Mouse (Mus musculus): ENCODE measurements around the gene Myh6. TPM values are rescaled to one million over a fixed set of nuclear protein-coding genes. Genes with fewer than 3 reads are reported as not detected.
"Not testable (repeated sequence)": the region's sequence is repeated elsewhere in the genome, so short reads cannot be mapped to it uniquely, and the experiment has no call there.

Gene Myh6
- polyA plus RNA-seq, 1 experiment from 2014 or later: 4.7 TPM

DNA sequence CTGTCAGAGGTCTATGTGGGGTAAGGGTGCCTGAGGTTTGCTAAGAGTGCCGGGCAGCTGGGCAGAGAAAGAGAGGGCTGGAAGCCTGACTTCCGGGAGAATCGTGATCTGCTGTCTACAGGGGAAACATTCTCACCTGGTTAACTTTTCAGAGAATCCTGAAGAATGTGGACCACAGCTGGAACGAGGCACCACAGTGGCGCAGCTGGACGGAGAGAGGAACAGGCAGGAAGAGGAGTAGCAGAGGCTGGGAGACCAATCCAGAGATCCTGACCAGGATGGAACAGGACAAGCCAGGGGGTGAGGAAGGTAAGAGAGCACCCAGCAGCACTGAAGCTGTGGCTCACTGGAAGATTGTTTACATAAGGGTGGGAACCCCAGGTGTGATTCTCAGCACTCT lies 1.1 kb downstream of the Myh6 start:
- WGBS: 78% methylated on average over 6 of the region's 6 CpGs
- no peak overlapping the region for H3K27ac ChIP-seq (ENCODE audit: low read depth, low read length)
- ATAC-seq (ENCODE audit: insufficient read depth, low FRiP score, low TSS enrichment): no peak

DNA sequence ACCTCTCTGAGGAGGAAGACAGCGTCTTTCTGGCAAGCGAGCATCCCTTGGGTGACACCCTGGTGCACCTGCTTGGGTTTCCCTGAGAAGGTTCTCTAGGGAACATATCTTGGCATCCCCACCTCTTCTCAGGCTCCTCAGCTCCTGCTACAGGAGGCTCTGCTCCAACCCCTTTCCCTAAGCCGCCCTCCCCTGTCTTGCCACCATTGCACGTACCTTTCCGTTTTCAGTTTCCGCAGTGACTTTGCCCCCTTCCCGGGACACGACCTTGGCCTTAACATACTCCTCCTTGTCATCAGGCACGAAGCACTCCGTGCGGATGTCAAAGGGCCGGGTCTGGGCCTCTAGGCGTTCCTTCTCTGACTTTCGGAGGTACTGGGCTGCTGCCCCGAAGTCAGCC lies 1.7 kb downstream of the Myh6 start:
- no peak overlapping the region for H3K4me3 ChIP-seq (ENCODE audit: low read depth, low read length)

More for the DNA sequence above, 1.1 kb downstream of the Myh6 start:
- Histone ChIP-seq H3K27me3 (ENCODE audit: control insufficient read depth, insufficient read depth, low read length) (no peaks in the 10 kb centered on the region), H3K9ac (ENCODE audit: low read length) (no peak overlapping the region), H3K4me1 (ENCODE audit: control insufficient read depth, insufficient read depth, low read length) (no peaks in the 10 kb centered on the region), H3K4me2 (ENCODE audit: low read depth) (no peak overlapping the region), H3K36me3 (ENCODE audit: control insufficient read depth, insufficient read depth, low read length) (no peaks in the 10 kb centered on the region), H3K4me3 (ENCODE audit: low read depth, low read length) (no peak overlapping the region), H3K9me3 (ENCODE audit: control insufficient read depth, low read length) (no peaks in the 10 kb centered on the region)
- no peak for DNase-seq (ENCODE audit: low spot score)

DNA sequence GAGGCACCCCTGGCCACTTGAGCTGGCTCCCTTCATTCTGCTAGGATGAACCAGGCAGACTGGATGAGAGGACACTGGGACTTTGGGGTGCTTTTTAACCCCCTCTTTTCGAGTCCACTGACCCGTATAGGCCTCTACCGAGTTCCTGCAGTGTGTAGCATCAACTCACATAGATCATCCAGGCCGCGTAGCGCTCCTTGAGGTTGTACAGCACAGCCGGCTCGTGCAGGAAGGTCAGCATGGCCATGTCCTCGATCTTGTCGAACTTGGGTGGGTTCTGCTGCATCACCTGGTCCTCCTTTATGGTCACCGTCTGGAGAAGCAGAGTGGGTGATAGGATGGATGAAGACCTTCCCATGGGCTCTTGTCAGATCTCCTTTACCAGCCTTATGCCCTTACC lies 3.0 kb downstream of the Myh6 start:
- Histone ChIP-seq H3K4me1 (ENCODE audit: control insufficient read depth, insufficient read depth, low read length) (no peaks in the 10 kb centered on the region), H3K9ac (ENCODE audit: low read length) (no peak overlapping the region), H3K36me3 (ENCODE audit: control insufficient read depth, insufficient read depth, low read length) (no peaks in the 10 kb centered on the region), H3K27me3 (ENCODE audit: control insufficient read depth, insufficient read depth, low read length) (no peaks in the 10 kb centered on the region), H3K4me3 (ENCODE audit: low read depth, low read length) (no peak overlapping the region), H3K4me2 (ENCODE audit: low read depth) (no peak overlapping the region), H3K9me3 (ENCODE audit: control insufficient read depth, low read length) (no peaks in the 10 kb centered on the region), H3K27ac (ENCODE audit: low read depth, low read length) (no peak overlapping the region)
- DNase-seq (ENCODE audit: low spot score) (no peak), ATAC-seq (ENCODE audit: insufficient read depth, low FRiP score, low TSS enrichment) (no peak)
- 88% methylated on average over 11 of the region's 11 CpGs for WGBS

More for the DNA sequence above, 1.7 kb downstream of the Myh6 start:
- no peaks in the 10 kb centered on the region for H3K36me3 ChIP-seq (ENCODE audit: control insufficient read depth, insufficient read depth, low read length)
- ATAC-seq (ENCODE audit: insufficient read depth, low FRiP score, low TSS enrichment) (no peak), DNase-seq (ENCODE audit: low spot score) (no peak)
- no peak overlapping the region for H3K9ac ChIP-seq (ENCODE audit: low read length)
- H3K9me3 ChIP-seq (ENCODE audit: control insufficient read depth, low read length): no peaks in the 10 kb centered on the region
- H3K27ac ChIP-seq (ENCODE audit: low read depth, low read length): no peak overlapping the region
- no peak overlapping the region for H3K4me2 ChIP-seq (ENCODE audit: low read depth)
- no peaks in the 10 kb centered on the region for H3K27me3 ChIP-seq (ENCODE audit: control insufficient read depth, insufficient read depth, low read length)
- H3K4me1 ChIP-seq (ENCODE audit: control insufficient read depth, insufficient read depth, low read length): no peaks in the 10 kb centered on the region
- 90% methylated on average over 15 of the region's 15 CpGs for WGBS

DNA sequence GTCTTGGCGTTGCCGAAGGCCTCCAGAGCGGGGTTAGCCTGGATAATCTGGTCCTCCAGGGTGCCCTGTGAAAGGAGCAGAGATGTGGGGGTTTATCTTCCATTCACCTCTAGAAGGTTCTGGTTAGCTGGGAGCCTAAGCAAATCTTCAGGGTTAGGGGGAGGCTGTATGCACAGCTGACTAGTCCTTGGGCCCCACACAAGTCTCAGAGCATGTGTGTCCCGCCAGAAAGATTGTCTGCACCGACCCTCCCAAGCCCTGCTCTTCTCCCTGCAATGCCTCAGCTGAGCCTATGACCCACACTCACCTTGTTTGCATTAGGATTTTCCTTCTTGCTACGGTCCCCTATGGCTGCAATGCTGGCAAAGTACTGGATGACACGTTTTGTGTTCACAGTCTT lies 4.0 kb downstream of the Myh6 start:
- no peaks in the 10 kb centered on the region for H3K36me3 ChIP-seq (ENCODE audit: control insufficient read depth, insufficient read depth, low read length)
- no peak for DNase-seq (ENCODE audit: low spot score)
- H3K9me3 ChIP-seq (ENCODE audit: control insufficient read depth, low read length): no peaks in the 10 kb centered on the region
- no peak overlapping the region for H3K4me3 ChIP-seq (ENCODE audit: low read depth, low read length)
- WGBS: 85% methylated on average over 7 of the region's 7 CpGs
- H3K4me2 ChIP-seq (ENCODE audit: low read depth): no peak overlapping the region
- no peak for ATAC-seq (ENCODE audit: insufficient read depth, low FRiP score, low TSS enrichment)
- H3K27me3 ChIP-seq (ENCODE audit: control insufficient read depth, insufficient read depth, low read length): no peaks in the 10 kb centered on the region
- no peak overlapping the region for H3K27ac ChIP-seq (ENCODE audit: low read depth, low read length)
- H3K4me1 ChIP-seq (ENCODE audit: control insufficient read depth, insufficient read depth, low read length): no peaks in the 10 kb centered on the region
- no peak overlapping the region for H3K9ac ChIP-seq (ENCODE audit: low read length)

DNA sequence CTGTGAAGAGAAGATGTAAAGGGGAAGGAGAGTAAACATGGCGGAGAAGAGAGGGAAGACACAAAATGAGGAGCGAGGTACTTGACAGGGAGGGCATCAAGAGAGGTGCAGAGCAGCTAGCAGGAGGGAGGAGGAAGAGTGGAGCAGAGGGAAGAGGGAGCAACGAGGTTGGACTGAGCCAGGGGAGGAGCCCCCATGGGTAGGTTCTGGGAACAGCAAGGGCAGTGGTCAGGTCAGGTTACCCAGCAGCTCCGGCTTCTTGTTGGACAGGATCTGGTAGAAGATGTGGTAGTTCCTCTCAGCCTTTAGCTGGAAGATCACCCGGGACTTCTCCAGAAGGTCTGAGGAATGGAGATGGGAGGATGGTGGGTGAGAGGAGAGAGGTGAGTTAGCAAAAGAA lies 5.2 kb downstream of the Myh6 start:
- no peaks in the 10 kb centered on the region for H3K9me3 ChIP-seq (ENCODE audit: control insufficient read depth, low read length)
- no peak for DNase-seq (ENCODE audit: low spot score)
- no peak overlapping the region for H3K27ac ChIP-seq (ENCODE audit: low read depth, low read length)
- no peaks in the 10 kb centered on the region for H3K27me3 ChIP-seq (ENCODE audit: control insufficient read depth, insufficient read depth, low read length)
- H3K36me3 ChIP-seq (ENCODE audit: control insufficient read depth, insufficient read depth, low read length): no peaks in the 10 kb centered on the region
- no peak for ATAC-seq (ENCODE audit: insufficient read depth, low FRiP score, low TSS enrichment)
- 81% methylated on average over 5 of the region's 5 CpGs for WGBS
- H3K4me2 ChIP-seq (ENCODE audit: low read depth): no peak overlapping the region
- no peak overlapping the region for H3K9ac ChIP-seq (ENCODE audit: low read length)
- H3K4me3 ChIP-seq (ENCODE audit: low read depth, low read length): no peak overlapping the region
- H3K4me1 ChIP-seq (ENCODE audit: control insufficient read depth, insufficient read depth, low read length): no peaks in the 10 kb centered on the region

DNA sequence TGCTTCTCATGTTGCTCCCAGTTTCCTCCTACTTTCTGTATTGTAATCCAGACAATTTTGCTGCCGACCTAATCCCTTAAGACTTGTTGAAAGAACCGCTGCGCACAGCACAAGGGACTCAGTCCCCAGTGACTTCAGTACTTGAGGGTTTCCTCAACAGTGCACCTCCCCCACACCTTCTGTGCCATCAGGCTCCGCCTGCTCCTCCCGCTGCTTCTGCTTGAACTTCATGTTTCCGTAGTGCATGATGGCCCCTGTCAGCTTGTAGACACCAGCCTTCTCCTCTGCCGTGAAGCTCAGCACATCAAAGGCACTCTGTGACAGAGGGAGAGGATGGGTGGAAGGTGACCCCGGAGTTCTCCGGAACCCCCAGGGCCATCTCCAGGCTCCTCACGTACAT lies 6.0 kb downstream of the Myh6 start:
- 79% methylated on average over 10 of the region's 10 CpGs for WGBS

DNA sequence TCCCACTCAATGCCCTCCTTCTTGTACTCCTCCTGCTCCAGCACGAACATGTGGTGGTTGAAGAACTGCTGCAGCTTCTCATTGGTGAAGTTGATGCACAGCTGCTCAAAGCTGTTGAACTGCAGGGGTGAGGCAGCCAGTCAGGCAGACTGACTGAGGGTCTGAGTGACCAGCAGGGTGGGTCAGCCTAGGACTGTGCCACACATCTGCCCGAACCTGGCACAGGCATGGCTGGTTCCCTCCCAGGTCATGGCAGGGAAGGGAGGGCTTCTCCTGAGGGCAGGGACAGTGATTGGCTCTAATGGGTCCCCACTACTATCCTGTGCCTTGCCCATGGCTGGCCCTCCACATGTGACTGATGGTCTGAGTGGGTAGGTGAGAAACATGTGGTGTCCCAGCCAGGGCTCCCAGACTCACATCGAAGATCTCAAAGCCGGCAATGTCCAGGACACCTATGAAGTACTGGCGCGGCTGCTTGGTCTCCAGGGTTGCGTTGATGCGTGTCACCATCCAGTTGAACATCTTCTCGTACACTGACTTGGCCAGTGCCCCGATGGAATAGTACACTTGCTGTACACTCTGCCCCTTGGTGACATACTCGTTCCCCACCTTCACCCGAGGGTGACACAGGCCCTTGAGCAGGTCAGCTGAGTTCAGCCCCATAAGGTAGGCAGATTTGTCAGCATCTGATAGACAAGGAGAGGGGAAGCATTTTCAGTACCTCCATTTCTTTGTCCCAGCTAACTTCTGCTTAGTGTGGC lies 6.7 kb downstream of the Myh6 start:
- 88% methylated on average over 12 of the region's 12 CpGs for WGBS
- not testable (repeated sequence) for H3K9ac ChIP-seq (ENCODE audit: low read length); H3K27ac ChIP-seq (ENCODE audit: low read depth, low read length)

More for the DNA sequence above, 6.0 kb downstream of the Myh6 start:
- Histone ChIP-seq H3K4me3 (ENCODE audit: low read depth, low read length) (no peak overlapping the region), H3K4me2 (ENCODE audit: low read depth) (no peak overlapping the region), H3K27me3 (ENCODE audit: control insufficient read depth, insufficient read depth, low read length) (no peaks in the 10 kb centered on the region), H3K36me3 (ENCODE audit: control insufficient read depth, insufficient read depth, low read length) (no peaks in the 10 kb centered on the region), H3K9ac (ENCODE audit: low read length) (no peak overlapping the region), H3K27ac (ENCODE audit: low read depth, low read length) (no peak overlapping the region), H3K9me3 (ENCODE audit: control insufficient read depth, low read length) (no peaks in the 10 kb centered on the region), H3K4me1 (ENCODE audit: control insufficient read depth, insufficient read depth, low read length) (no peaks in the 10 kb centered on the region)
- no peak for DNase-seq (ENCODE audit: low spot score)
- ATAC-seq (ENCODE audit: insufficient read depth, low FRiP score, low TSS enrichment): no peak

DNA sequence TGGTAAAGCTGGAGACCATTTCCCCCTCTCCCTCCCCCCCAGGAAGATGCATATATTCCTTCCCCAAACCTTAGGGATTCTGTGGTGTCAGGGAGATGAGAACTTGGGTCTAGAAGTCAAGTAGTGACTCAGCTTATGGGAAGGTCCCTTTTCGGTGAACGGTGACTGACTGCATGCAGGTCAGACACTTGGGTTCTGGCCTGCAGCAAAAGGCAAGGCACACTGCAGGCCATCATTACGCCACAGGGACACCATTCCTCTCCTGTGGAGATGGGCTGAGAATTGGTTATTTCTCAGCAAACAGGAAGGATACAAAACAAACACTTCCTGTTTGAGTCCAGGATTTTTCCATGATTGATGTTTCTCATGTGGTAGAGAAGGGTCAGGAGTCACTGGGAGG lies 7.5 kb downstream of the Myh6 start:
- ATAC-seq (ENCODE audit: insufficient read depth, low FRiP score, low TSS enrichment) (no peak), DNase-seq (ENCODE audit: low spot score) (no peak)
- whole genome bisulfite sequencing: 91% methylated on average over 3 of the region's 3 CpGs
- H3K4me1 ChIP-seq (ENCODE audit: control insufficient read depth, insufficient read depth, low read length): no peaks in the 10 kb centered on the region
- no peak overlapping the region for H3K27ac ChIP-seq (ENCODE audit: low read depth, low read length)
- H3K36me3 ChIP-seq (ENCODE audit: control insufficient read depth, insufficient read depth, low read length): no peaks in the 10 kb centered on the region
- H3K4me2 ChIP-seq (ENCODE audit: low read depth): no peak overlapping the region
- no peaks in the 10 kb centered on the region for H3K27me3 ChIP-seq (ENCODE audit: control insufficient read depth, insufficient read depth, low read length)
- H3K9ac ChIP-seq (ENCODE audit: low read length): no peak overlapping the region
- no peak overlapping the region for H3K4me3 ChIP-seq (ENCODE audit: low read depth, low read length)
- H3K9me3 ChIP-seq (ENCODE audit: control insufficient read depth, low read length): no peaks in the 10 kb centered on the region

More for the DNA sequence above, 6.7 kb downstream of the Myh6 start:
- not testable (repeated sequence) for H3K9me3 ChIP-seq (ENCODE audit: control insufficient read depth, low read length); DNase-seq (ENCODE audit: low spot score); H3K27me3 ChIP-seq (ENCODE audit: control insufficient read depth, insufficient read depth, low read length); ATAC-seq (ENCODE audit: insufficient read depth, low FRiP score, low TSS enrichment); H3K4me3 ChIP-seq (ENCODE audit: low read depth, low read length); H3K36me3 ChIP-seq (ENCODE audit: control insufficient read depth, insufficient read depth, low read length); H3K4me2 ChIP-seq (ENCODE audit: low read depth); H3K4me1 ChIP-seq (ENCODE audit: control insufficient read depth, insufficient read depth, low read length)

DNA sequence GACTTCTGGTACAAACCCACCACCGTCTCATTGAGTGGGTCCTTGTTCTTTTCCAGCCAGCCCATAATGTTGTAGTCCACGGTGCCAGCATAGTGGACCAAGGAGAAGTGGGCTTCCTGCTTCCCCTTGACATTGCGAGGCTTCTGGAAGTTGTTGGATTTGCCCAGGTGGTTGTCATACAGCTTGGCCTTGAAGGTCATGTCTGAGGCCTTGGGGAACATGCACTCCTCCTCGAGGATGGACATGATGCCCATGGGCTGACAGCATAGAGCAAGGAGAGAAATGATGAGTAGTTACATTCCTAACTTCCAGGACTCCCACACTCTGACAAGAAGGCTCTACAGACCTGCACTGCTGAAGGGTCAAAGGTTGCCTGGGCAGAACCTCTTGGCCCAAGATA lies 8.2 kb downstream of the Myh6 start:
- H3K4me1 ChIP-seq (ENCODE audit: control insufficient read depth, insufficient read depth, low read length): no peaks in the 10 kb centered on the region
- no peak overlapping the region for H3K4me3 ChIP-seq (ENCODE audit: low read depth, low read length)
- H3K36me3 ChIP-seq (ENCODE audit: control insufficient read depth, insufficient read depth, low read length): no peaks in the 10 kb centered on the region
- H3K9me3 ChIP-seq (ENCODE audit: control insufficient read depth, low read length): no peaks in the 10 kb centered on the region
- 86% methylated on average over 4 of the region's 4 CpGs for WGBS
- H3K9ac ChIP-seq (ENCODE audit: low read length): no peak overlapping the region
- H3K4me2 ChIP-seq (ENCODE audit: low read depth): no peak overlapping the region
- no peaks in the 10 kb centered on the region for H3K27me3 ChIP-seq (ENCODE audit: control insufficient read depth, insufficient read depth, low read length)
- no peak for ATAC-seq (ENCODE audit: insufficient read depth, low FRiP score, low TSS enrichment)
- DNase-seq (ENCODE audit: low spot score): no peak
- no peak overlapping the region for H3K27ac ChIP-seq (ENCODE audit: low read depth, low read length)
